Mouse (Mus musculus): Measurements from ENCODE around the gene 4931423N10Rik.
"Not testable (repeated sequence)": the region's sequence is repeated elsewhere in the genome, so short reads cannot be mapped to it uniquely, and the experiment has no call there.

Gene 4931423N10Rik

GRCm38 (mm10) chr2:23207070-23207526, at the start of gene 4931423N10Rik:
Gene 4931423N10Rik (plus strand): TSS chr2:23207476.
- DNase-seq = no peak

- DNase-seq = no peak
These were observed 35.0 kb upstream of the 4931423N10Rik start for GRCm38 (mm10) chr2:23172305-23172704.

DNA sequence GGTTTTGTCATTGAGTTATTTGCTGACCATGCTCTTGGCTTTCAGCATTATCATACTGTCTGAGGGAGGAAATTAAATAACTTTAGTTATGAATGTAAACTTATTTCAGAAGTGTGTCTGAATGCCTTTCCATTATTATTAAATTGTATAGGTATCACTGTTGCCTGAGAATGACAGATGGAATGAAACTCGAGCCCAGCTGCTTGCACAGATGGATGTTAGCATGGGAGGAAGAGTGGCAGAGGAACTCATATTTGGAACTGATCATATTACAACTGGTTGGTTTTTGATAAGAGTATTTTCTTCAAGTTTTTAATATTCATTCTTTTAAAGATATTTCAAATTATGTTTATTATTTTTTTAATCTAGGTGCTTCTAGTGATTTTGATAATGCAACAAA, 12.9 kb upstream of the 4931423N10Rik start:
- no peak for DNase-seq

GRCm38 (mm10) chr2:23201034-23201433, 6.2 kb upstream of the 4931423N10Rik start:
- no peak for DNase-seq

DNA sequence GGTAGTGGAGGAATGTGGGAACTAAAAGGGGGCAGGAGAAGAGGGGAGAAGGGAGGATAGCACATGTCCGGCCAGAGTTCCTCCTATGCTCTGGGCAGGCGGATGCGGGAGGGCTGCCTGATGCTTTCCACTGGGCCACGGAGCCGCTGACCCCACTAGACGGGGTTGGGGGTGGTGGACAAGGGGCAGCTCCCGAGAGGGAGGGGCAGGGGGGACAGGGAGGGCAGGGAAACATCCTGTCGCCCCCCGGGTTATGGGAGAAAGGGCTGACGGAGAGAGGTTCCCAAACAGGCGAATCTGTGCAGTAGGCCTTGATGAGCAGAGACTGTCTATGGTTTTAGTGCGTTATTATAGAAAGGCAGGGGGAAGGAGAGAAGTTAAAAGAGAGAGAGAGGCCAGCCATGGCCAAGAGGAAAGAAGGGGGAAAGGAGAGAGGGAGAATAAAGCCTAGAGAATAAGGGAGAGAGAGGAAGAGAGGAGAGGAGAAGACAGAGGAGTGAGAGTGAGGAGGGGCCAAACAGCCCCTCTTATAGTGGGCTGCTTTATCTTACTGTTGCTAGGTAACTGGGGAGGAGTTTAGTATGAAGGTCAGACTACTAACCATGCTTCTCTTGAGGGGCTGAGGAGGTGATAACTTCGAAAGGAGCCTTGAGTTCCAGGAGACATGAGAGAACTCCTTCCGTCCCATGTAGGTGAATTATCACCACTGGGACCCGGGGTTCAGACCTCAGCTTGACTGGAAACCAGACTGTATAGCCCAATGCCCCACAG, 4.2 kb upstream of the 4931423N10Rik start:
- DNase-seq = no peak

DNA sequence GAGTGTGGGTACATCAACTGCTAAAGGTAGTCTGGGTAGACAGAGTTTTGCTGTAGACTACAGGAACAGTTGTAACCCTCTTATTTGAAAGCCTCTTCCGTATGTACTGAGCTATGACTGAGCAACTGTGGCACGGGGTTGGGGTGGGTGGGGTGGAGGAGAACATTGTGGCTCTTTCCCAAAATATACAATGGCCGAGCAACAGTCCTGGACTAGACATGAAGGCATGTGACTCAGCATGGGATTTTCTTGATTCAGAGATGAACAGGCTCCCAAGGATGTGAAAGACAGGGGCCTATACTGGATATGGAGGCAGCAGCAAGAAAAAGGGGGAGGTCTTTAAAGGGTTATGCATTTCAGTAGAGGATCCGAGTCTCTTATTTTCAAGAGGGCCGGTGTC, 6.4 kb downstream of the 4931423N10Rik start:
- DNase-seq = no peak

DNA sequence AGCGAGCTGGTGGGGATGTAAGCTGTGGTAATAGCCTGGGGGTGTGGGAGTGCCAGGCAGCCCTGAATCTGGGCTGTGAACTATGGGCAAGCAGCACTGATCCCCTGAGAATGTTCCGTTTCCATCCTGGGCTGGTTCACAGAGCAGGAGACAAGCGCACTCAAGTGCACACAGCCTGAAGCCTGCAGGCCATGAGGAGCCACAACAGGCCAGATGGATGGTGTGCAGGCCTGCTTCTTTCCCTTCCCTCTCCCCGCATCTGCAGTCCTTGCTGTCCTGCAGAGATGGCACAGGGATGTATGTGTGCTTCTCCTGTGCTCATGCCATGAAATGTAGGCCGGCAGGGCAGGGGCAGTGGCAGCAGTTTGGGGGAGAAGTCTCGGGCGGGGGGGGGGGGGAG, 17.9 kb downstream of the 4931423N10Rik start:
- DNase-seq = no peak

DNA sequence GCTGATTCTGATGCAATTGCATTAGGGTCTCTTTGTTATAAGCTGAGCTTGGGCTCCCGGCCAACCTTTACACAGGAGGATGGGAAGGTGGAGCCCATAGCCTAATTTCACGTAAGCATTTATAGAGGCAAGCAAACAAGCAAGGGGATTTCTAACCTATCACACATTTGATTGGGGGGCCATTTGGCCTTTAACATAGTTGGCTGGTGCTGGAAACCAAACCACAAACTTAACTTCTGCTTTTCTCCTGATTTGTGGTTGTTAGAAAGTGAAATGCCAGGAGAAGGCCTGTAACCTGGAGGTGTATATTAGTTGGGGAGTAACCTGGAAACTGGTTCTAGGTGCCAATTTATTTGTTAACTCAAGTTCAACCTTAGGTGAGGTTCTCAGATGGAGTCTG, 21.2 kb downstream of the 4931423N10Rik start:
- DNase-seq = no peak

DNA sequence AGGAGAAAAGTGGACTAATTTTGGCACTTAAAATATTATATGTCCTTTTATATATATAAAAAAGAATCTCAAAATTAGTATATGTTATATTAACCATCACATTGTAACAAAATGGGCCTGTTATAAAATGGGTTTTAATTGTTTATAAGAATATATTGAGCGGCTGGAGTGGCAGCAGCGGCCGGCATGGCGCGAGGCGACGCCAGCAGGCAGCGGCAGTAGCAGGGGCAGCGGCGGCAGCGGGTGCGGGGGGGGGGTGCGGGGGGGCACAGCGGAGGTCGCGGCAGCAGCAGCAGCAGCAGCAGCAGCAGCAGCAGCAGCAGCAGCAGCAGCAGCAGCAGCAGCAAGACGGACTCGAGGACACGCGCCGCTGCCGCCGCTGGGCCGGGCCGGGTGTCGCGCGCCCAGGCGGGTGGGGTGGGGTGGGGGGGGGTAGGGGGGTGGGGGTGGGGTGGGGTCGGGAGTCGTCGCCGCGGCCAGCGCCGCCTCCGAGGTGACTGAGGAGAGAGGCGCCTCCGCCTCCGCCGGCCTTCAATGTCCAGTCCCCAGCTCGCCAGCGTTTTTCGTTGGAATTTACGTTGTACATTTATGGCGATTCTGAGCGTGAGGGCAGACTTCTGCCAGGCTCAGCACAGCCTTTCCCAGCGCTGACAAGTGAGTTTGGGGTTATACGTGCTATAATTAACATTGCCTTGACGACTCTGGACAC, 26.9 kb downstream of the 4931423N10Rik start:
- DNase-seq = no peak

DNA sequence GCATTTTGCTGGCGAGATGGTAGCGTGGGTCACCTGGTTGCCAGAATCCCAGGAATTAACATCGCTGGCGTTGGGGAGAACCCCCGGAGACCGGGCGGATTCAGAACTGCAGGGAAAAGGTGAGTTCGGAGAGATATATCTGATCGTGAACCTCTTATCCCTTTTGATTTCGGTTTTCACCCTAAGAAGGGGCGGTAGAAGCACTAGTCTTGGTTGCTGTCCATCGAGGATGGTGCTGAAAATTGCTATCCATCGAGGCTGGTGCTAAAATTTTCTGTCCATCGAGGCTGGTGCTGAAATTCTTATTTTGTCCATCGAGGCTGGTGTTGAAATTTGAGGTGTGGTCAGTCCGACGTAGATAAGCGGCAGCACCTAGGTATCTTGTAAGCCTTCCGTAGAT, 83.7 kb downstream of the 4931423N10Rik start:
- not testable (repeated sequence) for DNase-seq

DNA sequence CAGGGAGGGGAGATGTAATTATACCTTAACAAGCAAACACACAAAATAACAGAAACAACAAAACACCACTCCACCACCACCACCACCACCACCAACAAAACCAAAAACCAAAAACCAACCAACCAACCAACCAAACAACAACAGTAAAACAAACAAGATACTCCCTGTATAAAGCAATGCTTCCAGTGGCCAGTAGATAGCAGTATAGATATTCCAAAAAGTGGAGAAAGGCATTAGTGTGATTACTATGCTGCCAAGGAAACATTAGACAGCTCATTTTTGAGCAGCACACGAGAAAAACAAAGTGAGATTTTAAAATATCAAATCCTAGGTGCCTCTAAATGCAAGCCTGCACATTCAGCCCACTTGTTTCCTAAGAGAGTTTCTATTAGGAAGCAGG, 107.6 kb downstream of the 4931423N10Rik start:
- DNase-seq = no peak

All from thymus, postnatal 25 days (tissue).